Mouse (Mus musculus): ENCODE measurements around the gene Inka1. TPM values are rescaled to one million over a fixed set of nuclear protein-coding genes. Genes with fewer than 3 reads are reported as not detected.

Gene Inka1
- polyA plus RNA-seq (2021; fragmentation: Nextera tagmentation) = 6.1 and 7.3 TPM in 2 replicates
- long read RNA-seq, experiment 1, transcript Inka1-201 (2 exons, 1,025 nt) = major isoform, 5 of 5 reads
- long read RNA-seq, experiment 1, partial matches to known transcripts = 0 of 5 reads
- long read RNA-seq, experiment 1, other reads (novel, unspliced or antisense) = 0 of 5 reads
- long read RNA-seq, experiment 2, transcript Inka1-201 (2 exons, 1,025 nt) = major isoform, 8 of 8 reads
- long read RNA-seq, experiment 2, partial matches to known transcripts = 0 of 8 reads
- long read RNA-seq, experiment 2, other reads (novel, unspliced or antisense) = 0 of 8 reads

GRCm38 (mm10) chr9:107985131-107986119, at the start of gene Inka1:
Gene Inka1, minus strand, starts transcription at chr9:107985879.

DNA sequence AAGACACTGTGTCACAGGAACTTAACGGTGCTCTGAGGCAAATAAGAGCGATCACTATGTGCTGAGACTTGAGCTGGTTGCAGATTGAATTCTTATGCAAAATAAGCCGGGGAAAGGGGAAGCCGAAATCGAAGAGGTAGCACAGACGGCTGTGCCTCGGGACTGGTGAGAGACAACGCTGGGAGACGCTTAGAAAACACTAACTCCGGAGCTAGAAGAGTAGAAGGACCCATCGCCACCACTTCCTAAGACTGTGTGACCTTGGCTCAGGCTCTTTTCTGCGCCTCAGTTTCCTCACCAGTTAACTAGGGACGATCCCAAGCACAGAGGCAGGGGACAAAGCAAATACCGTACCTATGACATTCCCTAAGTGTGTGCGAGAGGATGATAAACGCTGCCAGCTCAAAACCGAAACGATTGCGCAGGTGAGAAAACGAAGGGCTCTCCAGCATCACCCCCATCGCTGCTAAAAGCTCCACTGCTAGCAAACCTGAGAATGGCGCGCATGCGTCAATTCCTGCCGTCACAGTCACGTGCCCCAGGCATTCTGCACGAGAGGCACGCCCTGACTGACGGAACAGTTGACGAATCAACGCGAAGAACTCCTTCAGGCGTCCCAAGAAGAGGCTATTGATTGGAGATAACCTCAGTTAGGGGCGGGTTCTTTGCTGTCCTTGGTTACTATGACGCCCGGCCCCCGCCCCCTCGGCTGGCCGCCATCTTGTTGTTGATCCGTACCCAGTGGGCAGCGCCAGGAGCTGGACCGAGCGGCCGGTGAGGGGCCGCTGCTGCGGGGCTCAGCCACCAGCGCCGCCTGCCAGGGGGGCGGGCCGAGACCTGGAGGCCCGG, 16.5 kb upstream of the Inka1 start, which contains the start of gene Ip6k1:
Ip6k1 (plus strand) TSS at position 580 of the 849 bp plus-strand sequence.

DNA sequence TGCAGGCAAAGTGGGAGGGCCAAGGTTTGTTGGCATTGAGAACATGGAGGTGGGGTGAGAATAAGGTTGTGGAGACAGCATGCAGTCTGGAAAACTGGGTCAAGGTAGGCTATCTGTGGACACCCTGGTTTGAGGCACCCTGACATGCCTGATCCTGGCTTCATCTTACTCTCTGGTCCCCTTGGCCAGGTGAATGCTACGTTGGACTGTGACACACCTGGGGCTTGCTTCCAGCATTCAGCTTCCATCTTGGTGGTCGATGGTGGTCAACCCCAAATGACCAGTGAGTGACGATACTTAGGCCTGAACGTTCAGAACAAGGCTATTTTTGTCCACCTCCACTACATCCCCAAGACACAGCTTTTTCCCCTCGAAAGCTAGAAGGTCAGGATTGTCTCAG, 10.4 kb upstream of the Inka1 start, which contains the start of gene Gm20662:
Gm20662 (plus strand) TSS at position 301 of the 400 bp plus-strand sequence.

DNA sequence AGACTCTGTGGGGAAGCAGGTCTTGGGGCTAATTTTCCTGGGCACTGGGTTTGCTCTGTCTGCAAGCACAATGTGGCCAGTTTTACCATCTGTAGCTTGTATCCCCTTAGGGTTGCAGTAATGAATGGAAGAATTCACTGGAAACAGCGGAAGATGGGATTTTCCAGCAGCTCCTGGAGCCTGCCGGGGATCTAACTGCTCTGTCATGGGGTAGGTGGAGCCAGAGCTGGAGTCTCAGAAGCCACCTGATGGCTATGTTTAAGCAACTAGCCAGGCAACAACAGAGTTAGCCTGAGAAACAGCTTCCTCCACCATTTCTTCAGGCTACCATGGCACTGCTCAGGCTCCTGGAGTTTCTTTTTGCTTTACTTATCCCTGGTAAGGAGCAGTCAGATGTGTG, 6.5 kb upstream of the Inka1 start, which contains the start of gene Cdhr4:
Cdhr4 (plus strand) TSS at position 301 of the 400 bp plus-strand sequence.

DNA sequence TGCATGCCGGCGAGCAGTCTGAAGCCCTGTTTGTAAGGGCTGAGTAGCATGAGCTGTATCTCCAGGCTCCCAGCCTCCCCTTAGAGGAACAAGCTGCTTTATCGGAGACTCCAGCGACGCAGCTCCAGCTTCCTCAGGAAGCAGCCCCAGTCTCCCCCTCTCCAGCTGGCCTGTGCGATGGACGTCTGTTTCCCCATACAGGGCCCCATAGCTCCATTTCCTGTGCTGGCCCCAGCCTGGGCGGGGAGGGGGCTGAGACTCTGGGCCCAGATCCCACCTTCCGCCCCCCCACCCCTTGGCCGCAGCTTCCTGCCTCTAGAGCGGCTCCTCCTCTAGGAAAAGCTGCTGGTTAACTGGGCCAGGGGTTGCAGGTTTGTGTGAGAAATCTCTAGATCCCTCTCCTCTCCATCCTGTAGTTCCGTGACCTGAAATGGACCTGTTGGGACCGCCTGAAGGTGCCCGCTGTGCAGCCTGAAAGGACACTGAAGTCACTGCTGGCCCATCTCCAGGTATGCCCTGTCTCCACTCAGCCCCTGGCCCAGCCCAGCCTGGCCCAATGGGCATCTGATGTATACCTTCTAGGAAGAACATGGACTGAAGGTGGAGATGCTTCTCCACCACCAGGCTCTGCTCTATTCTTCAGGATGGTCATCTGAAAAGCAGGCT, 2.9 kb downstream of the Inka1 start, which contains the start of gene Gm20661:
Gm20661 (plus strand) TSS at position 378 of the 666 bp plus-strand sequence.

GRCm38 (mm10) chr9:107975399-107976386, 10.0 kb downstream of the Inka1 start, which contains the start of gene Uba7:
Gene Uba7, plus strand, starts transcription at chr9:107975505.

DNA sequence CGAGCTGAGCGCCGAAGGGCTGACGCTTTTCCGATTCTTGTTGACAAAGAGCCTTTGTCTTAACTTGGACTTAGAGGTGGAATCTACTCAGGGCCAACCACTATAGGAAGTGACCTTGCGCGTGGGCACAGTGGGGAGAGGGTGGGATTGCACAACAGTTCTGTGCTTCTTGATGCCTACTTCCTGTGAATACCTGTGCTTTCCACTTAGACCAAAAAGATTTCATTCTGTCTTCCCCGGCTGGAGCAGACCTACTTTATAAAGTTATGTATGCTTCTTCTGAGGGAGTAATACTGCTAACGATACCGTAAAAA, 35.8 kb downstream of the Inka1 start, which contains the start of gene Traip:
Traip (plus strand) TSS at position 215 of the 314 bp plus-strand sequence.

GRCm38 (mm10) chr9:107935374-107935773, 50.3 kb downstream of the Inka1 start, which contains the start of gene Camkv:
Gene Camkv, plus strand, starts transcription at chr9:107935674.

Other genes with a start within 250 kb of the Inka1 start
- gene Rbm5, start 214.9 kb downstream of the Inka1 start, polyA plus RNA-seq (2021; fragmentation: Nextera tagmentation) = 31.9 and 37.2 TPM in 2 replicates
- 20.0 and 20.5 TPM in 2 replicates for gene Rbm6, start 112.6 kb downstream of the Inka1 start, polyA plus RNA-seq (2021; fragmentation: Nextera tagmentation)
- 22.7 and 22.9 TPM in 2 replicates for gene Mon1a, start 97.7 kb downstream of the Inka1 start, polyA plus RNA-seq (2021; fragmentation: Nextera tagmentation)
- gene Mst1r, start 79.0 kb downstream of the Inka1 start, polyA plus RNA-seq (2021; fragmentation: Nextera tagmentation) = 0.25 and 0.41 TPM in 2 replicates
- gene Actl11, start 57.4 kb downstream of the Inka1 start, polyA plus RNA-seq (2021; fragmentation: Nextera tagmentation) = not detected in 2 replicates
- 314 and 331 TPM in 2 replicates for gene Camkv, start 50.2 kb downstream of the Inka1 start, polyA plus RNA-seq (2021; fragmentation: Nextera tagmentation)
- 2.6 and 3.4 TPM in 2 replicates for gene Traip, start 35.7 kb downstream of the Inka1 start, polyA plus RNA-seq (2021; fragmentation: Nextera tagmentation)
- gene Uba7, start 10.4 kb downstream of the Inka1 start, polyA plus RNA-seq (2021; fragmentation: Nextera tagmentation) = 3.0 TPM in 2 replicates
- gene Gm20661, start 2.8 kb downstream of the Inka1 start, polyA plus RNA-seq (2021; fragmentation: Nextera tagmentation) = 0.18 and 0.20 TPM in 2 replicates
- 4.6 and 7.8 TPM in 2 replicates for gene Cdhr4, start 6.6 kb upstream of the Inka1 start, polyA plus RNA-seq (2021; fragmentation: Nextera tagmentation)
- gene Gm20662, start 10.5 kb upstream of the Inka1 start, polyA plus RNA-seq (2021; fragmentation: Nextera tagmentation) = not detected in 2 replicates
- gene Ip6k1, start 16.6 kb upstream of the Inka1 start, polyA plus RNA-seq (2021; fragmentation: Nextera tagmentation) = 22.1 and 23.0 TPM in 2 replicates
- 20.7 and 34.1 TPM in 2 replicates for gene Gmppb, start 63.4 kb upstream of the Inka1 start, polyA plus RNA-seq (2021; fragmentation: Nextera tagmentation)
- 0.51 and 0.60 TPM in 2 replicates for gene Amigo3, start 67.3 kb upstream of the Inka1 start, polyA plus RNA-seq (2021; fragmentation: Nextera tagmentation)
- gene Mst1, start 94.6 kb upstream of the Inka1 start, polyA plus RNA-seq (2021; fragmentation: Nextera tagmentation) = not detected in 2 replicates
- 29.2 TPM in 2 replicates for gene Rnf123, start 97.5 kb upstream of the Inka1 start, polyA plus RNA-seq (2021; fragmentation: Nextera tagmentation)
- 14.8 and 15.5 TPM in 2 replicates for gene Apeh, start 108.7 kb upstream of the Inka1 start, polyA plus RNA-seq (2021; fragmentation: Nextera tagmentation)
- gene Bsn, start 204.5 kb upstream of the Inka1 start, polyA plus RNA-seq (2021; fragmentation: Nextera tagmentation) = 21.9 and 23.1 TPM in 2 replicates